Mouse (Mus musculus) splenic B cell, adult 2 months (primary cell): Measurements from ENCODE around the gene Parp3.
A peak's percentile ranks its signal among the peaks of the same experiment; 100 is the strongest.

ENCODE experiments used
- DNase-seq: peaks from one replicate; pipeline ENCODE4 v3.0.0-alpha.2; 2011; ENCODE audit warnings: low read depth, low spot score
- H3K27me3 ChIP-seq: 2 replicates; pipeline ENCODE4 v1.6.1; 2012; ENCODE audit warnings: mild to moderate bottlenecking, low read length, moderate library complexity, mixed read lengths; ENCODE audit not compliant: control insufficient read depth, poor library complexity, insufficient read depth, severe bottlenecking
- H3K36me3 ChIP-seq: 2 replicates; pipeline ENCODE4 v1.6.1; 2012; ENCODE audit warnings: mild to moderate bottlenecking, low read length, moderate library complexity, mixed read lengths; ENCODE audit not compliant: control insufficient read depth, poor library complexity, insufficient read depth, severe bottlenecking

The Parp3 gene

GRCm38 (mm10) chr9:106481676-106482075, 4.9 kb upstream of the Parp3 start:
- H3K27me3 ChIP-seq, result no peaks in the 10 kb centered on the region
- DNase-seq, result no peak

GRCm38 (mm10) chr9:106481075-106481474, 4.3 kb upstream of the Parp3 start:
- no peaks in the 10 kb centered on the region for H3K27me3 ChIP-seq
- H3K36me3 ChIP-seq, result peaks cover 15% of the 10 kb centered on the region
- DNase-seq, result peak; percentile 18

More at GRCm38 (mm10) chr9:106481676-106482075, 4.9 kb upstream of the Parp3 start:
- H3K36me3 ChIP-seq, result peaks cover 17% of the 10 kb centered on the region

- no peak for DNase-seq
Observed at GRCm38 (mm10) chr9:106480541-106480940, 3.8 kb upstream of the Parp3 start.

GRCm38 (mm10) chr9:106478101-106478500, 1.4 kb upstream of the Parp3 start:
- peaks cover 4% of the 10 kb centered on the region for H3K36me3 ChIP-seq

More at GRCm38 (mm10) chr9:106480541-106480940, 3.8 kb upstream of the Parp3 start:
- Histone ChIP-seq H3K27me3 (no peaks in the 10 kb centered on the region), H3K36me3 (peaks cover 13% of the 10 kb centered on the region)

GRCm38 (mm10) chr9:106477649-106478048, 900 bp upstream of the Parp3 start:
- H3K36me3 ChIP-seq, result peaks cover 4% of the 10 kb centered on the region
- no peak for DNase-seq
- H3K27me3 ChIP-seq, result no peaks in the 10 kb centered on the region

More at GRCm38 (mm10) chr9:106478101-106478500, 1.4 kb upstream of the Parp3 start:
- H3K27me3 ChIP-seq, result no peaks in the 10 kb centered on the region
- DNase-seq, result no peak

GRCm38 (mm10) chr9:106476002-106476923, 486 bp downstream of the Parp3 start:
- peaks cover 4% of the 10 kb centered on the region; the same call in 1 of the 2 replicates for H3K36me3 ChIP-seq
- DNase-seq, result peak; percentile 75

GRCm38 (mm10) chr9:106475663-106476001, 1.1 kb downstream of the Parp3 start, which contains the start of gene Rrp9:
Gene Rrp9 (plus strand): TSS chr9:106475963.
- peaks cover 4% of the 10 kb centered on the region; the same call in 1 of the 2 replicates for H3K36me3 ChIP-seq
- DNase-seq, result no peak
- no peaks in the 10 kb centered on the region for H3K27me3 ChIP-seq

More at GRCm38 (mm10) chr9:106476002-106476923, 486 bp downstream of the Parp3 start:
- no peaks in the 10 kb centered on the region for H3K27me3 ChIP-seq

- no peaks in the 10 kb centered on the region for H3K27me3 ChIP-seq
- H3K36me3 ChIP-seq, result peaks cover 4% of the 10 kb centered on the region; the same call in 1 of the 2 replicates
- no peak for DNase-seq
Observed at GRCm38 (mm10) chr9:106475046-106475445, 1.7 kb downstream of the Parp3 start.

GRCm38 (mm10) chr9:106474456-106474855, 2.3 kb downstream of the Parp3 start:
- Histone ChIP-seq H3K36me3 (peaks cover 4% of the 10 kb centered on the region; the same call in 1 of the 2 replicates), H3K27me3 (no peaks in the 10 kb centered on the region)
- DNase-seq, result peak; percentile 77

- Histone ChIP-seq H3K36me3 (peaks cover 4% of the 10 kb centered on the region; the same call in 1 of the 2 replicates), H3K27me3 (no peaks in the 10 kb centered on the region)
- no peak for DNase-seq
Observed at GRCm38 (mm10) chr9:106473753-106474105, 3.0 kb downstream of the Parp3 start.

- H3K36me3 ChIP-seq, result peaks cover 4% of the 10 kb centered on the region; the same call in 1 of the 2 replicates
- no peak for DNase-seq
Observed at GRCm38 (mm10) chr9:106473081-106473752, 3.5 kb downstream of the Parp3 start.

GRCm38 (mm10) chr9:106472321-106472720, 4.4 kb downstream of the Parp3 start:
- Histone ChIP-seq H3K27me3 (no peaks in the 10 kb centered on the region), H3K36me3 (peaks cover 4% of the 10 kb centered on the region; the same call in 1 of the 2 replicates)
- no peak for DNase-seq

More at GRCm38 (mm10) chr9:106473081-106473752, 3.5 kb downstream of the Parp3 start:
- H3K27me3 ChIP-seq, result no peaks in the 10 kb centered on the region

GRCm38 (mm10) chr9:106471892-106472291, 4.9 kb downstream of the Parp3 start:
- Histone ChIP-seq H3K27me3 (no peaks in the 10 kb centered on the region), H3K36me3 (peaks cover 4% of the 10 kb centered on the region; the same call in 1 of the 2 replicates)
- no peak for DNase-seq

- Histone ChIP-seq H3K36me3 (peaks cover 4% of the 10 kb centered on the region; the same call in 1 of the 2 replicates), H3K27me3 (no peaks in the 10 kb centered on the region)
- no peak for DNase-seq
Observed at GRCm38 (mm10) chr9:106470991-106471750, 5.6 kb downstream of the Parp3 start.
